Comparison of ENCODE assay signal across 8 mouse cellular contexts in the genomic region with DNA sequence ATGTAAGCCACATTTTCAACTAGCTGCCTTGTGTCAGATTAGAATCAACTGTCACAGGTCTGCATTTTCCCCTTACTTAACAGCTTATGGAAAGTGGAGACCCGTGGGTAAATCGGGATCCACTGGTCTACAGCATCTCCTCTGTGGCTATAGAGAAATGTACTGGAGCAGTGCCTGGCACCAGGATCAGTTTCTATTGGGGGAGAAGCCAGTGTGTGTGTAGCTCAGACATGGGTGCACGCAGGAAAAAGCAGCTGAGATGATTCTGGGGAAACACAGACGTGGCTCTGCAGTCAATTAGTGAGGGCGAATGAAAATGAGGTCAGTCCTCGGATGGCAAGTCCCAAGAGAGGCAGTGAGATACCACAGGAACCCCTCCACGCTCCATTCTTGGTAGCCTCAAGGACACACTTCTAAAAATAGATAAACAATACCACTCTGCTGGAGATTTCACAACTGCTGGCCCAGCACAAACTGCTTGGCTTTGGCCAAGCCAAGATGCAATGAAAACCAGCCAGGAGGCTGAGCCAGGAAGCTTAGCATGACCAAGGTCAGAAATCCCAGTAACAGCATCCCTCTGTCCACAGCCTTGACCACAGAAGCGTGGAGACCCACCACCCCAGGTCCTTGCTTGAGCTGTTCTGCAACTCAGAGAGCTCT. TPM values are rescaled to one million over a fixed set of nuclear protein-coding genes. Genes with fewer than 3 reads are reported as not detected.
DNase-seq lines count a peak whose midpoint lies in the region; ATAC-seq and TF ChIP-seq lines count a peak whose summit lies in the region.

No protein-coding gene starts in this region.

- H3K36me3 ChIP-seq in midbrain, embryonic 16.5 days (ENCODE audit: control insufficient read depth, insufficient read depth, low read length): no peaks in the 10 kb centered on the region
- no peaks in the 10 kb centered on the region for H3K36me3 ChIP-seq in midbrain, embryonic 14.5 days (ENCODE audit: control insufficient read depth, insufficient read depth, low read length)
- no peaks in the 10 kb centered on the region for H3K36me3 ChIP-seq in embryonic facial prominence, embryonic 13.5 days

- H3K27me3 ChIP-seq in midbrain, embryonic 16.5 days (ENCODE audit: control insufficient read depth, insufficient read depth, low read depth, low read length): no peaks in the 10 kb centered on the region
- H3K27me3 ChIP-seq in midbrain, embryonic 14.5 days (ENCODE audit: control insufficient read depth, insufficient read depth, low read length): no peaks in the 10 kb centered on the region
- H3K27me3 ChIP-seq in embryonic facial prominence, embryonic 13.5 days: no peaks in the 10 kb centered on the region

- DNase-seq in midbrain, embryonic 14.5 days: no peak
- DNase-seq in heart, postnatal 10 days: peak; percentile 43 to 53
- DNase-seq in frontal cortex, postnatal 14 days (ENCODE audit: low spot score in 2 of 2): no peak
- no peak for DNase-seq in left cerebral cortex, adult 2 months (ENCODE audit: extremely low spot score in 1 of 2, low spot score in 2 of 2)

- H3K4me1 ChIP-seq in midbrain, embryonic 16.5 days (ENCODE audit: control insufficient read depth, insufficient read depth, low read length): peaks cover 3% of the 10 kb centered on the region; the same call in 1 of the 2 replicates
- 0 out of 2 replicates have a peak, but pooled peaks cover 3% of the 10 kb centered on the region for H3K4me1 ChIP-seq in midbrain, embryonic 14.5 days (ENCODE audit: control insufficient read depth, insufficient read depth, low read length)
- peaks cover 18% of the 10 kb centered on the region for H3K4me1 ChIP-seq in embryonic facial prominence, embryonic 13.5 days

- no peak overlapping the region for H3K4me2 ChIP-seq in midbrain, embryonic 16.5 days (ENCODE audit: low read length)
- H3K4me2 ChIP-seq in midbrain, embryonic 14.5 days (ENCODE audit: low read length): no peak overlapping the region
- no peak overlapping the region for H3K4me2 ChIP-seq in embryonic facial prominence, embryonic 13.5 days

- WGBS in midbrain, embryonic 16.5 days: 64% methylated on average over 8 of the region's 8 CpGs
- 73% methylated on average over 8 of the region's 8 CpGs for WGBS in midbrain, embryonic 14.5 days
- 32% methylated on average over 8 of the region's 8 CpGs for WGBS in embryonic facial prominence, embryonic 13.5 days

- H3K4me3 ChIP-seq in midbrain, embryonic 16.5 days (ENCODE audit: low read depth, low read length): no peak overlapping the region
- H3K4me3 ChIP-seq in midbrain, embryonic 14.5 days (replicated peaks; ENCODE audit: low read depth, low read length): no peak overlapping the region
- H3K4me3 ChIP-seq in embryonic facial prominence, embryonic 13.5 days: no peak overlapping the region
- H3K4me3 ChIP-seq in left cerebral cortex, adult 2 months: no peak overlapping the region

- no peaks in the 10 kb centered on the region for H3K9me3 ChIP-seq in midbrain, embryonic 16.5 days (replicated peaks; ENCODE audit: control insufficient read depth, low read length, poor library complexity, severe bottlenecking)
- no peaks in the 10 kb centered on the region for H3K9me3 ChIP-seq in midbrain, embryonic 14.5 days (ENCODE audit: control insufficient read depth, low read length)
- H3K9me3 ChIP-seq in embryonic facial prominence, embryonic 13.5 days: no peaks in the 10 kb centered on the region

- no peak overlapping the region for H3K9ac ChIP-seq in midbrain, embryonic 16.5 days (ENCODE audit: low read depth, low read length)
- no peak overlapping the region for H3K9ac ChIP-seq in midbrain, embryonic 14.5 days (replicated peaks; ENCODE audit: low read length)
- no peak overlapping the region for H3K9ac ChIP-seq in embryonic facial prominence, embryonic 13.5 days

- ATAC-seq in midbrain, embryonic 16.5 days: no peak
- ATAC-seq in midbrain, embryonic 14.5 days (ENCODE audit: low FRiP score, low TSS enrichment): no peak
- no peak for ATAC-seq in embryonic facial prominence, embryonic 13.5 days (ENCODE audit: insufficient number of reproducible peaks, insufficient read depth, low FRiP score, low TSS enrichment, low read depth)
- ATAC-seq in megakaryocyte progenitor cell, adult 5-6 weeks (replicated peaks; ENCODE audit: poor library complexity): peak; percentile 31; the same call in 1 of the 2 replicates
- ATAC-seq in megakaryocyte, adult 5-6 weeks (ENCODE audit: poor library complexity, severe bottlenecking): no peak

- no peak for TF ChIP-seq CTCF in left cerebral cortex, adult 2 months (IDR thresholded peaks at IDR 0.05)

- intact Hi-C loops in heart, postnatal 10 days (cut with DNase I): no loop called here
- intact Hi-C loops in left cerebral cortex, adult 2 months (cut with DNase I): loop anchor here (10.0 kb wide), 1 partner anchor 796 kb away; no protein-coding TSS in a partner anchor

- H3K27ac ChIP-seq in midbrain, embryonic 16.5 days (ENCODE audit: low read length): peak overlapping the region; percentile 11; the same call in 1 of the 2 replicates
- H3K27ac ChIP-seq in midbrain, embryonic 14.5 days (replicated peaks; ENCODE audit: low read depth, low read length): no peak overlapping the region
- H3K27ac ChIP-seq in embryonic facial prominence, embryonic 13.5 days: peak overlapping the region; percentile 66
- H3K27ac ChIP-seq in left cerebral cortex, adult 2 months: no peak overlapping the region

RNA-seq across cellular contexts. Expression of gene Nuak1, which starts 40.4 kb away (rescaled TPM):
- 5.5 and 5.6 TPM in 2 replicates for polyA plus RNA-seq in midbrain, embryonic 16.5 days (2015; fragmentation: Nextera tagmentation; extraction: Ambion mirVana)
- polyA plus RNA-seq in midbrain, embryonic 14.5 days (2014; fragmentation: Nextera tagmentation; extraction: Ambion mirVana): 5.4 and 9.2 TPM in 2 replicates
- polyA plus RNA-seq in embryonic facial prominence, embryonic 13.5 days (2015; fragmentation: Nextera tagmentation; extraction: Ambion mirVana): 2.9 and 3.0 TPM in 2 replicates
- total RNA-seq in heart, postnatal 10 days (2021): 10 to 100 TPM; 25.3 to 33.0 TPM
- total RNA-seq in megakaryocyte progenitor cell, adult 5-6 weeks (2015): 0.12 TPM in 2 replicates
- 0.03 and 0.17 TPM in 2 replicates for total RNA-seq in megakaryocyte progenitor cell, adult 5-6 weeks (2017)
- total RNA-seq in megakaryocyte, adult 5-6 weeks (2015): 0.05 and 0.29 TPM in 2 replicates
- total RNA-seq in megakaryocyte, adult 5-6 weeks (2017): 0.11 and 0.37 TPM in 2 replicates
- total RNA-seq in left cerebral cortex, adult 2 months (2021): 10 to 100 TPM; 72.9 to 87.5 TPM

RNA-seq across cellular contexts. Expression of gene Ckap4, which starts 53.1 kb away (rescaled TPM):
- polyA plus RNA-seq in midbrain, embryonic 16.5 days (2015; fragmentation: Nextera tagmentation; extraction: Ambion mirVana): 45.9 and 52.3 TPM in 2 replicates
- 57.2 and 71.5 TPM in 2 replicates for polyA plus RNA-seq in midbrain, embryonic 14.5 days (2014; fragmentation: Nextera tagmentation; extraction: Ambion mirVana)
- 96.5 and 96.8 TPM in 2 replicates for polyA plus RNA-seq in embryonic facial prominence, embryonic 13.5 days (2015; fragmentation: Nextera tagmentation; extraction: Ambion mirVana)
- 10 to 100 TPM; 74.8 to 86.4 TPM for total RNA-seq in heart, postnatal 10 days (2021)
- total RNA-seq in megakaryocyte progenitor cell, adult 5-6 weeks (2015): 72.5 and 84.2 TPM in 2 replicates
- total RNA-seq in megakaryocyte progenitor cell, adult 5-6 weeks (2017): 63.4 and 70.0 TPM in 2 replicates
- 122 and 125 TPM in 2 replicates for total RNA-seq in megakaryocyte, adult 5-6 weeks (2015)
- 115 TPM in 2 replicates for total RNA-seq in megakaryocyte, adult 5-6 weeks (2017)
- total RNA-seq in left cerebral cortex, adult 2 months (2021): 10 to 100 TPM; 21.6 to 22.8 TPM

Comparison
In these comparisons a context has a peak if more than half of its experiments do, and no peak if none do; other contexts are left out.
1. H3K27ac ChIP-seq: peak in midbrain, embryonic 16.5 days (single experiment) and embryonic facial prominence, embryonic 13.5 days (single experiment); none in midbrain, embryonic 14.5 days (single experiment) and left cerebral cortex, adult 2 months (single experiment).
2. DNase-seq: peak in heart, postnatal 10 days (2 of 2); none in midbrain, embryonic 14.5 days (single experiment), frontal cortex, postnatal 14 days (0 of 2) and left cerebral cortex, adult 2 months (0 of 2).
3. RNA of gene Nuak1, which starts 40.4 kb away (total RNA-seq): 72.9 to 87.5 TPM in left cerebral cortex, adult 2 months and 25.3 to 33.0 TPM in heart, postnatal 10 days; 0.05 to 0.37 TPM in megakaryocyte, adult 5-6 weeks and 0.03 to 0.17 TPM in megakaryocyte progenitor cell, adult 5-6 weeks; every median in the first group is over 10 times any median in the second.